Mouse (Mus musculus): ENCODE measurements around the gene Ublcp1. TPM values are rescaled to one million over a fixed set of nuclear protein-coding genes. Genes with fewer than 3 reads are reported as not detected.
A peak's percentile ranks its signal among the peaks of the same experiment; 100 is the strongest.

The Ublcp1 gene
- polyA plus RNA-seq (2012; rRNA removed): 66.2 and 67.6 TPM in 2 replicates

GRCm38 (mm10) chr11:44470432-44471336 lies at the start of gene Ublcp1:
Gene Ublcp1, minus strand, starts transcription at chr11:44470498.
- Histone ChIP-seq H3K27ac (ENCODE audit: insufficient read depth, low read length) (peak within 1 kb of the TSS; percentile 92), H3K4me3 (ENCODE audit: insufficient read depth, low read length) (peak within 1 kb of the TSS; percentile 73), H3K4me1 (ENCODE audit: control insufficient read depth, insufficient read depth, low read length) (peaks cover 2% of the 10 kb centered on the region)
- peak; percentile 76 for TF ChIP-seq POLR2A (IDR thresholded peaks at IDR 0.05; ENCODE audit: extremely low read depth, insufficient read depth, low read length)
- TF ChIP-seq CTCF (IDR thresholded peaks at IDR 0.05; ENCODE audit: extremely low read depth, insufficient read depth, low read length): no peak

DNA sequence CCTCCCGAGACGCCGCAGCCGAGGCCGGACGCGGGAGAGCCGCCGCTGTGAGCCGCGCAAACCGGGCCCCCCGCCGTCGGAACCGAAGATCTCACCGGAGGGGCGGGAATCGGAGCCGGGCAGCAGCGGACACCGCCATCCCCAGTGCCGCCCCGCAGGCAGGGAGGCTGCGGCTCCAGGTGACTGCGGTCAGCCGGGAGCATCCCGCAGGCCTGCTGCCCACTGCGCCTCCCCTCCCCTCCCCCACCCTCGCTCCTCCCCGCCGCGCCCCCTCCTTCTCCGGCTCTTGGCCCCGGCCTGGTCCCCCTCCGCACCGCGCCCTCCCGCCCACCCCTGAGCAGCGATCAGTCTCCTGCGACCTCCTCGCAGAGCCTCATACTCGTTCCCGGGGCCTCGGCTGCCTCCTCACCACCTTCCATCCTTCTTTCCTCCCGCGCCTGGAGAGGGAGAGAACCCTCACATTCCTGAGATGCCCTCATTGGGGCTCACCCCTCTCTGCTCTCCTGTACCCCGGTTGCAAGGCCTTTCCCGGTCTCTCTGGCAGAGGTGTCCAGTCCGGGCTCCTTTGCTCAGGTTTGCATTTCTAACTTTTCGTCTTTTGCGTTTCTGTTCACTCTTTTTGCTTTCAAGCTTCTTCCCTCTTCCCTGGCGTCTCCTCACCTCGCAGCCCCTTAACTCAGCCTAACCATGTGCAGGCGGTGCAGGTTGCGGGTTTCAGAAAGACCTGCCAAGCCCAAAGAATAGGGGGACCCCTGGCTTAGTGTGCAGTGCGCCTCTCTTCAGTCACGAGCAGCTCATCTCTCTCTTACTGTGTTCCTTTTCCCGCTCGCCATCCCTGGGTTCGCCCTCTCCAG lies 49.0 kb upstream of the Ublcp1 start:
- Histone ChIP-seq H3K4me3 (ENCODE audit: insufficient read depth, low read length) (peak overlapping the region; percentile 72), H3K4me1 (ENCODE audit: control insufficient read depth, insufficient read depth, low read length) (peaks cover 1% of the 10 kb centered on the region), H3K27ac (ENCODE audit: insufficient read depth, low read length) (peak overlapping the region; percentile 99)
- TF ChIP-seq CTCF (IDR thresholded peaks at IDR 0.05; ENCODE audit: extremely low read depth, insufficient read depth, low read length) (no peak), POLR2A (IDR thresholded peaks at IDR 0.05; ENCODE audit: extremely low read depth, insufficient read depth, low read length) (no peak)

GRCm38 (mm10) chr11:44518281-44519095 lies 48.2 kb upstream of the Ublcp1 start, which contains the start of gene Rnf145:
Gene Rnf145, plus strand, starts transcription at chr11:44518964.
- TF ChIP-seq POLR2A (IDR thresholded peaks at IDR 0.05; ENCODE audit: extremely low read depth, insufficient read depth, low read length) (0 out of 2 replicates have a peak, but pooled peaks have one; percentile 2), CTCF (IDR thresholded peaks at IDR 0.05; ENCODE audit: extremely low read depth, insufficient read depth, low read length) (no peak)
- Histone ChIP-seq H3K27ac (ENCODE audit: insufficient read depth, low read length) (peak within 1 kb of the TSS; percentile 99), H3K4me3 (ENCODE audit: insufficient read depth, low read length) (peak within 1 kb of the TSS; percentile 72), H3K4me1 (ENCODE audit: control insufficient read depth, insufficient read depth, low read length) (no peaks in the 10 kb centered on the region; the same call in 1 of the 2 replicates)

- Histone ChIP-seq H3K4me3 (ENCODE audit: insufficient read depth, low read length) (peak overlapping the region; percentile 72; the same call in 1 of the 2 replicates), H3K27ac (ENCODE audit: insufficient read depth, low read length) (no peak overlapping the region), H3K4me1 (ENCODE audit: control insufficient read depth, insufficient read depth, low read length) (no peaks in the 10 kb centered on the region; the same call in 1 of the 2 replicates)
- TF ChIP-seq POLR2A (IDR thresholded peaks at IDR 0.05; ENCODE audit: extremely low read depth, insufficient read depth, low read length) (no peak), CTCF (IDR thresholded peaks at IDR 0.05; ENCODE audit: extremely low read depth, insufficient read depth, low read length) (no peak)
Measured at GRCm38 (mm10) chr11:44517561-44518280, 47.4 kb upstream of the Ublcp1 start.

DNA sequence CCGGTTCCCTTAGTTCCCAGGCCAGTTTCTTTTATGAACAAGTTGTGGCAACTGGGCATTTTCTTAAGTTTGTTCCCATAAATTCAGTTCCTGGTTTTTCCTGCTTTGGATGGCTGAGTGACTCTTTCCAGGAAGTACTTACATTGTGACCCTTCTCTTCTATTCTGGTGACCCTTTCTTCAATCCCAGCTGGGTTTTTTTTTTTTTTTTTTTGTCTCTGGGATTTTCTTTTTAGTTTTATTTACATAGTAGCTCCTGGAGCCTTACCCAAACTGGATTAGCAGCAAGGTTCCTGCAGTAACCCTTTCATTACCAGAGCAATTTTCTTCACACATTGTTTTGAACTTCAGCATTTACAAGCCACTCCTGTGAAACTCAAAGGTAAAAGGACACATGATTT lies 46.1 kb upstream of the Ublcp1 start:
- H3K4me1 ChIP-seq (ENCODE audit: control insufficient read depth, insufficient read depth, low read length): no peaks in the 10 kb centered on the region; the same call in 1 of the 2 replicates
- TF ChIP-seq POLR2A (IDR thresholded peaks at IDR 0.05; ENCODE audit: extremely low read depth, insufficient read depth, low read length): no peak
- TF ChIP-seq CTCF (IDR thresholded peaks at IDR 0.05; ENCODE audit: extremely low read depth, insufficient read depth, low read length): no peak
- H3K4me3 ChIP-seq (ENCODE audit: insufficient read depth, low read length): no peak overlapping the region
- no peak overlapping the region for H3K27ac ChIP-seq (ENCODE audit: insufficient read depth, low read length)

DNA sequence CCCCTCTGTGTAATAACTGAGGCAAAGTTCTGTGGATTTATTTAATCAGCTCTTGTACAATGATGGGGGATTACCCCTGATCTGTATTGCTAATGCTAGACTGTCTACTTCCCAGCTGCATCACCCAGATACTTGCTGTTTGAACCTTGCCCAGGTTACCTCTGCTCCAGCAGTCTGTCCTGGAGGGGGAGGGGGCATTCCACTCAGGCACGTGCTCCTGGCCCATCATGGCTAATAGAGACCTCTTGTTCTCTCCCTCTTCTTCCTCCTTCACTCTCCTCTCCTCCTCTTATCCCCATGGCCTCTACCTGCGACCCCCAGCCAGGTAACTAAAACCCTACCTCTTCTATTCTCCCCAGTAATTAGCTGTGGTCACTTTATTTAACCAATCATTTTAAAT lies 44.4 kb upstream of the Ublcp1 start:
- TF ChIP-seq CTCF (IDR thresholded peaks at IDR 0.05; ENCODE audit: extremely low read depth, insufficient read depth, low read length) (no peak), POLR2A (IDR thresholded peaks at IDR 0.05; ENCODE audit: extremely low read depth, insufficient read depth, low read length) (no peak)
- H3K4me3 ChIP-seq (ENCODE audit: insufficient read depth, low read length): no peak overlapping the region
- no peaks in the 10 kb centered on the region; the same call in 1 of the 2 replicates for H3K4me1 ChIP-seq (ENCODE audit: control insufficient read depth, insufficient read depth, low read length)
- no peak overlapping the region for H3K27ac ChIP-seq (ENCODE audit: insufficient read depth, low read length)

- Histone ChIP-seq H3K4me1 (ENCODE audit: control insufficient read depth, insufficient read depth, low read length) (no peaks in the 10 kb centered on the region; the same call in 1 of the 2 replicates), H3K4me3 (ENCODE audit: insufficient read depth, low read length) (no peak overlapping the region), H3K27ac (ENCODE audit: insufficient read depth, low read length) (no peak overlapping the region)
- TF ChIP-seq POLR2A (IDR thresholded peaks at IDR 0.05; ENCODE audit: extremely low read depth, insufficient read depth, low read length) (no peak), CTCF (IDR thresholded peaks at IDR 0.05; ENCODE audit: extremely low read depth, insufficient read depth, low read length) (no peak)
Measured at GRCm38 (mm10) chr11:44513026-44513422, 42.7 kb upstream of the Ublcp1 start.
